Mouse (Mus musculus): ENCODE results near the gene Hoxb4. TPM values are rescaled to one million over a fixed set of nuclear protein-coding genes. Genes with fewer than 3 reads are reported as not detected.
A peak's percentile ranks its signal among the peaks of the same experiment; 100 is the strongest.

Hoxb4 gene
- polyA plus RNA-seq, 1 experiment from 2014 or later = 5.1 TPM

DNA sequence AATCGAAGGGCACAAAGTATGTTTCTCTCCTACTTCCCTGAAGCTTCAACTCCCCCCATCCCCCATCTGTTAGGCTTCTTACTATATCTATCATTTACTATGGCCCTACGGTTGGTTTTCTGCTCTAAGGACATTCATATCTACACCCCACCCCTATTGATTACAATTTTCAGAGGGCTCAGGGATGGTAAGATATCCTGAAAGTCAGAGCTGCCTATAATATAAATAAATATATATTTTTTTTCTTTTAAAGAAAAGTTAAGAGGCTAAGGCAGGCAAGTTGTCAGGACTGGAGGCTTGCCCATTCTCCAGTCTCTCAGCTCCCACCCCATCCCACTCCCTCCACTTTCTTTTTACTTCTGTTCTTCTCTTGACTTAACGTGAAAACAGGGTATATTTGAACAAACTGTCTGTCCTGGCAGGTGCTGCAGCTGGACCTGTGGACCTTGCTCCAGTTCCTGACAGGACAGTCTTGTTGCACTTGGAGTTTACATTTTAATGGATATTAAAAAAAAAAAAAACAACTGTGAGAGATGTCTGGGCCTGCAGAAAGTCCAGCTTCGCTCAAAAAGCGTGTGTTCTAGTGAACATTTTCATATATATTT is 29.0 kb downstream of the Hoxb4 start:
- Histone ChIP-seq H3K36me3 (ENCODE audit: control insufficient read depth, insufficient read depth, low read length) (no peaks in the 10 kb centered on the region), H3K4me3 (ENCODE audit: low read depth, low read length) (no peak overlapping the region), H3K27me3 (ENCODE audit: control insufficient read depth, insufficient read depth, low read length) (peaks cover 73% of the 10 kb centered on the region), H3K4me2 (replicated peaks; ENCODE audit: low read depth, low read length) (peak overlapping the region; percentile 79), H3K9ac (ENCODE audit: low read depth, low read length) (peak overlapping the region; percentile 31; the same call in 1 of the 2 replicates), H3K27ac (ENCODE audit: low read depth, low read length) (peak overlapping the region; percentile 98), H3K4me1 (replicated peaks; ENCODE audit: control insufficient read depth, insufficient read depth, low read length) (peaks cover 10% of the 10 kb centered on the region; the same call in 1 of the 2 replicates), H3K9me3 (ENCODE audit: control insufficient read depth, low read length) (no peaks in the 10 kb centered on the region)
- DNase-seq (ENCODE audit: low spot score) (peak; percentile 42), ATAC-seq (ENCODE audit: low FRiP score) (no peak)
- WGBS = 31% methylated on average over 5 of the region's 5 CpGs

DNA sequence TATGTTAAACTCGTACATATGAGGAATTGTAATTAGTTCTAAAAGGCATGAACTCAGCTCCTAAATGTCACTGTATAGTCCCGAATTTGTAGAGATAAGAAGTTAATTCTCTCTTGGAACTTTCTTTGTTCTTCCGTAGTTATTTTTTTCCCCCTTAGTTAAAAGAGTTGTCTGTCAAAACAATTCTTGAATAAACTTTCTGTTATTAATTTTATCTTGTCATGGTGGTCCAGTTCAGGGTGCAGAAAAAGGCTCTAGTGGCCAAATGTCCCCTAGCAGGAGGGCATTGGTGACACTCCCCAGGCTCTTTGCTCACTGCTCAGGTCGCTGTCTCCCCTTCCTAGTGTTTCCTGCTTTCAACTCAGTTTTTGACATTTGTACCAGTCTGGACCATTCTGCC is 29.6 kb downstream of the Hoxb4 start:
- peak overlapping the region; percentile 98 for H3K27ac ChIP-seq (ENCODE audit: low read depth, low read length)
- H3K4me2 ChIP-seq (replicated peaks; ENCODE audit: low read depth, low read length) = peak overlapping the region; percentile 50
- H3K9me3 ChIP-seq (ENCODE audit: control insufficient read depth, low read length) = no peaks in the 10 kb centered on the region
- no peaks in the 10 kb centered on the region for H3K36me3 ChIP-seq (ENCODE audit: control insufficient read depth, insufficient read depth, low read length)
- peak overlapping the region; percentile 39 for H3K4me3 ChIP-seq (ENCODE audit: low read depth, low read length)
- no peak for DNase-seq (ENCODE audit: low spot score)
- 5% methylated on average over 4 of the region's 4 CpGs for WGBS
- H3K27me3 ChIP-seq (ENCODE audit: control insufficient read depth, insufficient read depth, low read length) = peaks cover 69% of the 10 kb centered on the region
- H3K4me1 ChIP-seq (replicated peaks; ENCODE audit: control insufficient read depth, insufficient read depth, low read length) = peaks cover 10% of the 10 kb centered on the region; the same call in 1 of the 2 replicates
- H3K9ac ChIP-seq (ENCODE audit: low read depth, low read length) = peak overlapping the region; percentile 67; the same call in 1 of the 2 replicates
- ATAC-seq (ENCODE audit: low FRiP score) = no peak

DNA sequence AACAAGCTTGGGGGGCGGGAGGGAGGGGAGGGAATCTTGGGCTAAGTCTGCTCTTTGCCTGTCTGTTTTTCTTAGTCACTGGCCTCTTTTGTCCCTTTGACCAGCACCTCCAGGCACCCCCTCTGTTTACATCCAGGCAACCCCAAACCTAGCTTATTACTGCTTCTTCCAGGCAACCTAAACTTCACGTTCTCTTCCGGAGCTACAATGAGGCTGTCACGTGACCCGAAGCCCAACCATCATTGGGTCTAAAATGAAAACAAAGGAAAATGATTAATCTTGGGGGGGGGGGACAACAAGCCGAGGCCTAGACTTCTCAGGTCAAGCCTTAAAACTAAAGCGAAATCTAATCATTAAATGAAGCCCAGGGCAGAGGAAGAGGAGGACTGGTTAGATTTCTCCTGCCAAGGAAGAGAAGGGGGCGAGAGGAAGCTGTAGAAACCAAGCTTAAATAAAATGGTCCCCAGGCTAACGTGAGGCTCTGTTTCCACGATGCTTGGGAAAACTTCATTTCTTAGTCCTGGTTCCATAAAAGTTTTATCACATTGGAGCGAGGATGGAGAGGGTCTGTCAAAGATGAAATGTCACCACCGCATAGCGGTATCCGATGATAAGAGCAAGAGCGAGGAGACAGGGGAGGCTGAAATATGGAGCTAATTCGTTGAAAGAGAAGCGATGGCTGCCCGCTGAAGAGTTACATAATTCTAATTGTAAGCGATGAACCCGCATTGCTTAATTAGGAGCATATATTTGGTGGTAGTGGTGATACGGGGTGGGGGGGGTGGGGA is 30.3 kb downstream of the Hoxb4 start:
- Histone ChIP-seq H3K27me3 (ENCODE audit: control insufficient read depth, insufficient read depth, low read length) (peaks cover 67% of the 10 kb centered on the region), H3K36me3 (ENCODE audit: control insufficient read depth, insufficient read depth, low read length) (no peaks in the 10 kb centered on the region), H3K27ac (ENCODE audit: low read depth, low read length) (peak overlapping the region; percentile 98), H3K4me2 (replicated peaks; ENCODE audit: low read depth, low read length) (peak overlapping the region; percentile 50), H3K9me3 (ENCODE audit: control insufficient read depth, low read length) (no peaks in the 10 kb centered on the region), H3K9ac (ENCODE audit: low read depth, low read length) (peak overlapping the region; percentile 67), H3K4me1 (replicated peaks; ENCODE audit: control insufficient read depth, insufficient read depth, low read length) (peaks cover 10% of the 10 kb centered on the region; the same call in 1 of the 2 replicates), H3K4me3 (ENCODE audit: low read depth, low read length) (peak overlapping the region; percentile 39)
- no peak for ATAC-seq (ENCODE audit: low FRiP score)
- 4% methylated on average over 21 of the region's 21 CpGs for WGBS
- DNase-seq (ENCODE audit: low spot score) = peak; percentile 74

DNA sequence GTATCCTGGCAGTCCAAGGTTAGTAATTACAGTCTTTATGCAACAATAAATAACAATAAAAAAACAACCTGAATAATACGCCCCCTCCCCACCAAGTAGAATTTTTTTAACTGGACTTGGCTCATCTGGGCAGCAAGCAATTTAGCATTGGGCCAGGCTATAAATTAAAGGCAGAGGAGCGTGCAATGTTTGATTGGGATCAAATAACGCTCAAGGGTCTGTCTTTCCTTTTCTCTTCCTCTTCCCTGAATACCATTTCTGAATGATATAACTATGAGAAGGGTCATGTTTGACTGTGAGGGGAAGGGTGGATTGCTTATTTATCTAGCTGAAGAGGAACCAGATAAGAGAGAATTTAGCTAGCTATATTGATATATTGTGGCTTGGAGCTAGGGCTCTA is 30.9 kb downstream of the Hoxb4 start:
- WGBS = 14% methylated on average over 3 of the region's 3 CpGs
- peaks cover 10% of the 10 kb centered on the region; the same call in 1 of the 2 replicates for H3K4me1 ChIP-seq (replicated peaks; ENCODE audit: control insufficient read depth, insufficient read depth, low read length)
- peak; percentile 37 for DNase-seq (ENCODE audit: low spot score)
- peak overlapping the region; percentile 67 for H3K9ac ChIP-seq (ENCODE audit: low read depth, low read length)
- peaks cover 63% of the 10 kb centered on the region for H3K27me3 ChIP-seq (ENCODE audit: control insufficient read depth, insufficient read depth, low read length)
- no peak for ATAC-seq (ENCODE audit: low FRiP score)
- no peaks in the 10 kb centered on the region for H3K9me3 ChIP-seq (ENCODE audit: control insufficient read depth, low read length)
- peak overlapping the region; percentile 50 for H3K4me2 ChIP-seq (replicated peaks; ENCODE audit: low read depth, low read length)
- no peaks in the 10 kb centered on the region for H3K36me3 ChIP-seq (ENCODE audit: control insufficient read depth, insufficient read depth, low read length)
- peak overlapping the region; percentile 39 for H3K4me3 ChIP-seq (ENCODE audit: low read depth, low read length)
- peak overlapping the region; percentile 98 for H3K27ac ChIP-seq (ENCODE audit: low read depth, low read length)

DNA sequence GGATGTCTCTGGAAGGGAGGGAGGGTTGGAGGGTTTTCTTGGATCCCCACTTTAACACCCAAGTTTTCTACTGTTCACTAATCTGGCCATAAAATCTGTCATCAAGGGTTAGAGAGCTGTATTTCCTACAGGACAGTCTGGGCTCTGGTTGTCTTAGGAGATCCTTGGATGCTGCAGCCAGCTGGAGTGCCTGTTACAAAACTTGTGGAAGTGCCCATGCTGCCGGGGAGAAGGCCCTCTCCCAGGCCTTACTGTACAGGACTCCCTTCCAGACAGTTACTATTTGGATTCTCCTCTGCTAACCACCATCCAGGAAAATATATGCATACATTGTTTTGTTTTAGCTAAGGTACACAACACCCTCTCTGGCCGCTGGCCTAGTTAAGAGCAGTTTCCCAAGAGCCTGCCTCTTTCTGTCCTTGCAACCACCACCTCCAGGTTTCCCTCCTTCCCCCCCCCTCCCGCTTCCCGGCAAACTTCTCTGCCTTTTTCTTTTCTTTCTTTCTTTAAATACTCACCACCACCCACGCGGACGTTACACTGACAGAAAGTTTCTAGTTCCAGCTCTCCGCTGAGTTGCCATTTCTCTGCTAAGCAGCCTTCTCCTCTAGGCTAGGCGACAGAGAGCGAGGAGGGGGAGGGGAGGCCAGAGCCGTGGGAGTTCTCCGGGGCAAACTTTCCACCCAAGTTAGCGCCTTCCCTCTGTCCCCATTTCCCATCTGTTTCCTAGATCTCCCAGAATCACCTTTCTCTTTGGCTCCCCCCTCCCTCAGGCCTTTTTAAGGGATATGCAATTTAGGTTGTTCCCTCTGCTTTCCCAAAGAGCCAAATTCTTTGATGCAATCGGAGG is 31.6 kb downstream of the Hoxb4 start:
- peak; percentile 78 for DNase-seq (ENCODE audit: low spot score)
- ATAC-seq (ENCODE audit: low FRiP score) = 0 out of 2 replicates have a peak, but pooled peaks have one; percentile 22
- no peaks in the 10 kb centered on the region for H3K36me3 ChIP-seq (ENCODE audit: control insufficient read depth, insufficient read depth, low read length)
- H3K4me3 ChIP-seq (ENCODE audit: low read depth, low read length) = peak overlapping the region; percentile 39
- 1% methylated on average over 13 of the region's 14 CpGs for WGBS
- peak overlapping the region; percentile 67 for H3K9ac ChIP-seq (ENCODE audit: low read depth, low read length)
- H3K27ac ChIP-seq (ENCODE audit: low read depth, low read length) = peak overlapping the region; percentile 98
- H3K4me2 ChIP-seq (replicated peaks; ENCODE audit: low read depth, low read length) = peak overlapping the region; percentile 50
- H3K4me1 ChIP-seq (replicated peaks; ENCODE audit: control insufficient read depth, insufficient read depth, low read length) = peaks cover 10% of the 10 kb centered on the region; the same call in 1 of the 2 replicates
- no peaks in the 10 kb centered on the region for H3K9me3 ChIP-seq (ENCODE audit: control insufficient read depth, low read length)
- H3K27me3 ChIP-seq (ENCODE audit: control insufficient read depth, insufficient read depth, low read length) = peaks cover 56% of the 10 kb centered on the region

DNA sequence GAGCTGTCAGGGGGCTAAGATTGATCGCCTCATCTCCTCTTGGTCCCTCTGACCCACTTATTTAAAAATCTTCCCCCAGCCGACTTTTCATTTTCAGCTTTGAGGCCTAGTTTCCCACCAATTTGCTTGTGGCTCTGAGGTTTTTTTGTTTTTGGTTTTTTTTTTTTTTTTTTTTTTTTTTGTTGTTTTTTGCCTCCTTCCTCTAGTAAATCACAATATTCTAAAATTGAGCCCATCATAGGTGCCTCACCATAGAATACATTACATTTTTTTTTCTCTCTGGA is 32.2 kb downstream of the Hoxb4 start, which contains the start of gene Hoxb2:
Gene Hoxb2 (plus strand): TSS at position 185 of the 284 bp plus-strand sequence.
- Histone ChIP-seq H3K4me1 (replicated peaks; ENCODE audit: control insufficient read depth, insufficient read depth, low read length) (peaks cover 10% of the 10 kb centered on the region; the same call in 1 of the 2 replicates), H3K27ac (ENCODE audit: low read depth, low read length) (peak within 1 kb of the TSS; percentile 98), H3K4me2 (replicated peaks; ENCODE audit: low read depth, low read length) (peak within 1 kb of the TSS; percentile 50), H3K36me3 (ENCODE audit: control insufficient read depth, insufficient read depth, low read length) (no peaks in the 10 kb centered on the region), H3K4me3 (ENCODE audit: low read depth, low read length) (peak within 1 kb of the TSS; percentile 72), H3K27me3 (ENCODE audit: control insufficient read depth, insufficient read depth, low read length) (peaks cover 57% of the 10 kb centered on the region), H3K9me3 (ENCODE audit: control insufficient read depth, low read length) (no peaks in the 10 kb centered on the region), H3K9ac (ENCODE audit: low read depth, low read length) (peak within 1 kb of the TSS; percentile 98)
- ATAC-seq (ENCODE audit: low FRiP score) (no peak), DNase-seq (ENCODE audit: low spot score) (no peak)
- 2% methylated on average over 2 of the region's 2 CpGs for WGBS

DNA sequence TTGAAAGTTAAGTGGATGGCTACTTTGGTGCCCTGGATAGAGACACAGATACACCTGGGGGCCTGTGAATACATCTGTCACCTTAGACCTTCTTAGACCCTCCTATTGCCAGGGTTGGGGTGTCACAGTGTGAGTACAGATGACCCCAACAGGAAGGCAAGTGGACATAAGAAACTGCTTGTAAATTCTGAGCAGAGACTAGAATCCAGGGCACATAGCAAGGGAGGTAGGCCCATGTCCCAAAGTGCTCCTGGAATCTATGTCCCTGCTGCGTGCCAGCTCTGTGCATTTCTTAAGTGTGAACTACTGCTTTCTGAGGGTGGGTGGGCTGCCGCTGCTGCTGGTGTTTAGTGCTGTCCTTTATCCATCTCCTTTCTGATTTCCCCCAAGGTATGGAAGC is 32.7 kb downstream of the Hoxb4 start:
- ATAC-seq (ENCODE audit: low FRiP score) = no peak
- Histone ChIP-seq H3K27me3 (ENCODE audit: control insufficient read depth, insufficient read depth, low read length) (peaks cover 53% of the 10 kb centered on the region), H3K4me3 (ENCODE audit: low read depth, low read length) (peak overlapping the region; percentile 72), H3K9me3 (ENCODE audit: control insufficient read depth, low read length) (no peaks in the 10 kb centered on the region), H3K27ac (ENCODE audit: low read depth, low read length) (peak overlapping the region; percentile 98), H3K4me1 (replicated peaks; ENCODE audit: control insufficient read depth, insufficient read depth, low read length) (peaks cover 10% of the 10 kb centered on the region; the same call in 1 of the 2 replicates), H3K36me3 (ENCODE audit: control insufficient read depth, insufficient read depth, low read length) (no peaks in the 10 kb centered on the region), H3K9ac (ENCODE audit: low read depth, low read length) (peak overlapping the region; percentile 98), H3K4me2 (replicated peaks; ENCODE audit: low read depth, low read length) (peak overlapping the region; percentile 42)
- peak; percentile 59 for DNase-seq (ENCODE audit: low spot score)
- 0% methylated on average over 2 of the region's 2 CpGs for WGBS

DNA sequence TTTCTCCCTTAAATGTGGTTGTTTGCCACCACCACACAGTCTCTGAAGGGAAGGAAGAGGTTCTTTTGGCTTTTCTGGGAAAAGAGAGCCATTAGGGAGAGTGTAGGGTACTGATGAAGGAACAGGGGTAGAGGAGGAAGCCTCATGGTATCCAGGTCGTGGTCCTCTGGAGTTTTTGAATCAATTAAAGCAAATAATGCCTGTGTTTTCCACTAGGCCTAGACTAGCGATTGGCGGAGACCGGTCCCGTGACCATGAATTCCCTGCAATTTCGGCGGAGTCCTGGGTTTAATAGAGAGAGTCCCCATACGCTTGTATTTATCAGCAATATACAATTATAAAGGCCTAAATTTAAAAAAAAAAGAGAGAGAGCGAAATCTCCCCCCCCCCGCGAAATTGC is 33.2 kb downstream of the Hoxb4 start:
- ATAC-seq (ENCODE audit: low FRiP score) = no peak
- H3K9me3 ChIP-seq (ENCODE audit: control insufficient read depth, low read length) = no peaks in the 10 kb centered on the region
- H3K9ac ChIP-seq (ENCODE audit: low read depth, low read length) = peak overlapping the region; percentile 98
- H3K36me3 ChIP-seq (ENCODE audit: control insufficient read depth, insufficient read depth, low read length) = no peaks in the 10 kb centered on the region
- peak; percentile 77 for DNase-seq (ENCODE audit: low spot score)
- 2% methylated on average over 11 of the region's 11 CpGs for WGBS
- H3K4me2 ChIP-seq (replicated peaks; ENCODE audit: low read depth, low read length) = peak overlapping the region; percentile 42
- H3K27me3 ChIP-seq (ENCODE audit: control insufficient read depth, insufficient read depth, low read length) = peaks cover 51% of the 10 kb centered on the region
- H3K4me1 ChIP-seq (replicated peaks; ENCODE audit: control insufficient read depth, insufficient read depth, low read length) = peaks cover 7% of the 10 kb centered on the region; the same call in 1 of the 2 replicates
- H3K27ac ChIP-seq (ENCODE audit: low read depth, low read length) = peak overlapping the region; percentile 98
- H3K4me3 ChIP-seq (ENCODE audit: low read depth, low read length) = peak overlapping the region; percentile 72

Measured in hindbrain, embryonic 11.5 days (tissue).